Mouse (Mus musculus) heart, embryonic 16.5 days (tissue): Measurements from ENCODE around the gene Btg2. TPM values are rescaled to one million over a fixed set of nuclear protein-coding genes. Genes with fewer than 3 reads are reported as not detected.

Source experiments
- ATAC-seq: fragments of 200-750 bp; cut with Nextera tagmentation; replicated peaks from 2 replicates; pipeline ENCODE4 v1.8.0; 2017; ENCODE audit warnings: moderate number of reproducible peaks; ENCODE audit not compliant: insufficient read depth, low FRiP score; ENCODE audit errors: extremely low read depth
- H3K27ac ChIP-seq: fragments of 300-500 bp; sonication (generic); 2 replicates; pipeline ENCODE4 v1.5.1; 2014; ENCODE audit warnings: mild to moderate bottlenecking, low read length, control low read depth, moderate library complexity
- H3K27me3 ChIP-seq: fragments of 300-500 bp; sonication (generic); 2 replicates; pipeline ENCODE4 v1.6.1; 2014; ENCODE audit warnings: low read length, mixed read lengths; ENCODE audit not compliant: control insufficient read depth, insufficient read depth
- H3K36me3 ChIP-seq: fragments of 300-500 bp; sonication (generic); 2 replicates; pipeline ENCODE4 v1.6.1; 2014; ENCODE audit not compliant: control insufficient read depth, insufficient read depth
- H3K4me1 ChIP-seq: fragments of 300-500 bp; sonication (generic); 2 replicates; pipeline ENCODE4 v1.6.1; 2014; ENCODE audit warnings: low read length, mixed read lengths; ENCODE audit not compliant: control insufficient read depth, insufficient read depth
- H3K4me2 ChIP-seq: fragments of 300-500 bp; sonication (generic); 2 replicates; pipeline ENCODE4 v1.6.1; 2014; ENCODE audit warnings: low read depth, mild to moderate bottlenecking, control low read depth, low read length
- H3K4me3 ChIP-seq: fragments of 300-500 bp; sonication (generic); 2 replicates; pipeline ENCODE4 v1.5.1; 2014; ENCODE audit warnings: mild to moderate bottlenecking, control low read depth, low read length
- H3K9ac ChIP-seq: fragments of 300-500 bp; sonication (generic); 2 replicates; pipeline ENCODE4 v1.6.1; 2014; ENCODE audit warnings: low read length, control low read depth
- H3K9me3 ChIP-seq: fragments of 300-500 bp; sonication (generic); replicated peaks from 2 replicates; pipeline ENCODE4 v1.6.1; 2016; ENCODE audit warnings: low read length; ENCODE audit not compliant: control insufficient read depth
- WGBS: fragments of 180-500 bp; shearing (Covaris S2); extraction: QIAGEN DNeasy Blood & Tissue Kit; methylation state at CpG from one replicate; pipeline ENCODE4 v1.1.7; 2014; 5-methylcytosine and 5-hydroxymethylcytosine counted together
- polyA plus RNA-seq: library from polyadenylated mRNA; unstranded; fragments of >200 nt; fragmentation: Nextera tagmentation; extraction: Ambion mirVana; gene quantifications from 2 replicates; pipeline ENCODE4 v1.2.1, GENCODE M21; 2015

The Btg2 gene
- polyA plus RNA-seq, 1 experiment from 2014 or later: 50.9 TPM

DNA sequence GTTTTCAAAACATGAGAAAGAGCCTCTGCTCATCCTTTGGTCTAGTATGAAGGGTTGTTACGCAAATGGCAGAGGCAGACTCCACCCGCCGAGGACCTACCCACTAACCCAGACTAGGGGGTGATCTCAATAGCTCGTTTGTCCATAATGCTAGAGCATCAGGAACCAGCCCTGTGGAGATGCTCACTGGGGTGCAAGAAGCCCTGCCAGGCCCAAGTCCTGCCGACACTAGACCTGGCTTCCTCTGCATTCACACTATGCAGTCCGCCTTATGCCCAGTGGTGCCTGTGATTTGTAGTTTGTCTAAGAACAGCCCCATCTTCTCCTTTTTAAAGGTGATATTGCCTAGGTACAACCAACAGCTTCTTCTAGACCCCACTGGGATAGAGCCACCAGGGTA is 31.5 kb downstream of the Btg2 start:
- H3K4me3 ChIP-seq: no peak overlapping the region
- WGBS: 81% methylated on average over 6 of the region's 6 CpGs
- no peak overlapping the region for H3K9ac ChIP-seq
- H3K27me3 ChIP-seq: no peaks in the 10 kb centered on the region; the same call in 1 of the 2 replicates
- no peak for ATAC-seq
- H3K9me3 ChIP-seq: no peaks in the 10 kb centered on the region
- no peak overlapping the region for H3K27ac ChIP-seq
- H3K4me1 ChIP-seq: peaks cover 3% of the 10 kb centered on the region; the same call in 1 of the 2 replicates
- H3K36me3 ChIP-seq: no peaks in the 10 kb centered on the region
- no peak overlapping the region for H3K4me2 ChIP-seq

DNA sequence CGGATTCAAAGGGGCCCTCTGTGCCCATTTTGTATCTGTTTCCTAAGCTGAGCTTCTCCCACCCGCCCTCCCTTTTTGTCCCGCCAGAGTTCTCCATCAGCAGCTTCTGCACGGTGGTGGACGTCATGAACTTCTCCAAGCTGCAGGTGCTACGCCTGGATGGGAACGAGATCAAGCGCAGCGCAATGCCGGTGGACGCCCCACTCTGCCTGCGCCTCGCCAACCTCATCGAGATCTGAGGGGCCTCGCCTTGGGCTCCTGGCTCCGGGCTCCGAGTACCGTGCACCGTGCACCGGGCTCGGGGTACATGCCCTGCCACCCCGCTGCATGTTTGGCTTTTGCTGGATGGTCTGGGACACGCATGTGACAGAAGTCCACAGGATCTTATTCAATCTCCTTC is 32.5 kb downstream of the Btg2 start:
- peaks cover 3% of the 10 kb centered on the region; the same call in 1 of the 2 replicates for H3K4me1 ChIP-seq
- ATAC-seq: peak; percentile 34; the same call in 1 of the 2 replicates
- no peaks in the 10 kb centered on the region for H3K36me3 ChIP-seq
- WGBS: 27% methylated on average over 23 of the region's 23 CpGs
- H3K4me2 ChIP-seq: peak overlapping the region; percentile 63
- H3K4me3 ChIP-seq: peak overlapping the region; percentile 31
- no peak overlapping the region for H3K27ac ChIP-seq
- no peaks in the 10 kb centered on the region; the same call in 1 of the 2 replicates for H3K27me3 ChIP-seq
- peak overlapping the region; percentile 54; the same call in 1 of the 2 replicates for H3K9ac ChIP-seq
- no peaks in the 10 kb centered on the region for H3K9me3 ChIP-seq

DNA sequence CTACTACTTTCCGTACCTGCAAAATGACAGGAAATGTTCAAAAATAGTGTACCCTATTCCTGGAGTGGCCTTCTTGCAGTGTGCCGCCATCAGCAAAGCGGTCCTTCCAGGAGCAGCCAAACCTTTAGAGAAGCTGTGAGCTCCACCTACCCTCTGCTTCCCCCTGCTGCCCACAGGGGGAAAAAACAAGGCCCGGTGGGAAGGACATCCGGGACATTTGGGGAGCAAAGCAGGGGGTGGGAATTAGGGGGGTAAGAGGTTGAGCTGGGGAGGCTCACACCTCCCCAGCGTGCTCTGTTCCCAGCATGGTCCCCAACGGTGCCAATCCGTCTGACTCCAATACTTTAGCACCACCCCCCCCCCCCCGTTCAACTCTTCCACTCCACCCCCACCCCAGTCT is 32.9 kb downstream of the Btg2 start:
- ATAC-seq: peak; percentile 58; the same call in 1 of the 2 replicates
- 9% methylated on average over 8 of the region's 9 CpGs for WGBS
- peak overlapping the region; percentile 31 for H3K4me3 ChIP-seq
- peak overlapping the region; percentile 63 for H3K4me2 ChIP-seq
- peak overlapping the region; percentile 54; the same call in 1 of the 2 replicates for H3K9ac ChIP-seq
- peaks cover 3% of the 10 kb centered on the region; the same call in 1 of the 2 replicates for H3K4me1 ChIP-seq
- H3K27me3 ChIP-seq: no peaks in the 10 kb centered on the region; the same call in 1 of the 2 replicates
- no peak overlapping the region for H3K27ac ChIP-seq
- H3K9me3 ChIP-seq: no peaks in the 10 kb centered on the region
- no peaks in the 10 kb centered on the region for H3K36me3 ChIP-seq

DNA sequence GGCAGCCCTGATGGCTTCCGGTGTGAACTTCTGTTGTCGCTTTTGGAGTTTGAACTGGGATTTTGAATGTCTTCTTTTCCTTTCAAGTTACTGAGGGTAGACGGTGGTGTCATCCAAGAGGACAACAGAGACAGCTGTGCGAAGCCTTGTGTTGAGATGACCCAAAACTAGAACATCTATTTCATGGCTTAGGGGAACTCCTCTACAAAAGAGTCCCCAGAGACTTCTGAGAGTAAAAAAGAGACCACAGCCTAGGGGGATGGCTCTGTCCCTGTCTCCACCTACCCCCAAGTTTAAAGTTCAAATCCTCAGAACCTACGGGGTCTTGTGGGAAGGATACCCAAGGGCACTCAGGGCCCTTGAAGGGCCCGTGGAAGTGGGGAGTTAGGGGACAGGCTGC is 34.1 kb downstream of the Btg2 start:
- no peaks in the 10 kb centered on the region for H3K36me3 ChIP-seq
- 77% methylated on average over 6 of the region's 6 CpGs for WGBS
- H3K4me3 ChIP-seq: no peak overlapping the region
- H3K9ac ChIP-seq: no peak overlapping the region
- no peak for ATAC-seq
- H3K9me3 ChIP-seq: no peaks in the 10 kb centered on the region
- H3K27ac ChIP-seq: no peak overlapping the region
- no peak overlapping the region for H3K4me2 ChIP-seq
- H3K27me3 ChIP-seq: no peaks in the 10 kb centered on the region; the same call in 1 of the 2 replicates
- peaks cover 3% of the 10 kb centered on the region; the same call in 1 of the 2 replicates for H3K4me1 ChIP-seq

DNA sequence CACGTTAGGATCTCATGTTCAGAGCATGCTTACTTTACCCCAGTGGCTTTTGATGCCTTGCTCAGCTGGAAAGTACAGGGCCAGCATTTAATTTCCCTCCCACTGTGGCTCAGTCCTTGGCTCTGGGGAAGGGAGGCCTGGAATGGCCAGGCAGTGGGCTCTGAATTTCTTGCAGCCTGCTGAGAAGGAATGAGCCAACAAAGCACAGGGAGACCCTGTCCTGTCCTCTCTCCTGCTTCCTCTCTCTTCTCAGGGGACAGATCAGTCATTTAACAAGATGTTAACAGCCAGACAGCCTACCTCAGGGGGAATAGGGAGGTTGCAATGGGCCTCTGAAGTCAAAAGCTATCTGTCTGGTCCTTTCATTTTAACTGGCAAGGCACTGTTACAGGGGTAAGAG is 36.6 kb downstream of the Btg2 start:
- Histone ChIP-seq H3K4me3 (no peak overlapping the region), H3K27me3 (no peaks in the 10 kb centered on the region), H3K4me1 (peaks cover 6% of the 10 kb centered on the region), H3K4me2 (no peak overlapping the region), H3K9ac (no peak overlapping the region), H3K27ac (no peak overlapping the region), H3K36me3 (no peaks in the 10 kb centered on the region), H3K9me3 (no peaks in the 10 kb centered on the region)
- no peak for ATAC-seq
- WGBS: 48% methylated on average over 1 of the region's 1 CpGs

- Histone ChIP-seq H3K27ac (no peak overlapping the region), H3K36me3 (no peaks in the 10 kb centered on the region), H3K4me2 (no peak overlapping the region), H3K4me1 (peaks cover 10% of the 10 kb centered on the region), H3K4me3 (no peak overlapping the region), H3K9me3 (no peaks in the 10 kb centered on the region), H3K27me3 (no peaks in the 10 kb centered on the region), H3K9ac (no peak overlapping the region)
- ATAC-seq: no peak
- WGBS: 48% methylated on average over 2 of the region's 2 CpGs
Observed at GRCm38 (mm10) chr1:134041900-134042299, 37.0 kb downstream of the Btg2 start.

DNA sequence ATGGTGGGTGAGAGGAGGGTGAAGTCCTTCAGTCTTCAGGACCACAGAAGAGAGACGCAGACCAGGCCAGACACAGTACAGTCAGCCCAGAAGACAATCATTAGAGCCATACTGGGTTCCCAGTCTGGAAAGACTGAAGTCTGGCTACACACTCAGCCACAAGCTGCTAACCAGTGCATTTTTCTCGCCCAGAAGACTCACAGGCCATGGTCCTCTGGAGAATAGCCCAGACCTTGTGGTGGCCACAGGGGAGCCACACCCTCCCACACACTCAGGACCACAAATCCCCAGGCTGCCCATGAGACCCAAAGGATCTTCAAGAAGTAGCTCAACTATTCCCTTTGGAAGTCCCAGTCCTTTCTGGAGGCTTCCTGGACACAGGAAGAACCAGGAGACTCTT is 39.6 kb downstream of the Btg2 start:
- H3K4me2 ChIP-seq: no peak overlapping the region
- no peak overlapping the region for H3K9ac ChIP-seq
- no peak overlapping the region for H3K4me3 ChIP-seq

DNA sequence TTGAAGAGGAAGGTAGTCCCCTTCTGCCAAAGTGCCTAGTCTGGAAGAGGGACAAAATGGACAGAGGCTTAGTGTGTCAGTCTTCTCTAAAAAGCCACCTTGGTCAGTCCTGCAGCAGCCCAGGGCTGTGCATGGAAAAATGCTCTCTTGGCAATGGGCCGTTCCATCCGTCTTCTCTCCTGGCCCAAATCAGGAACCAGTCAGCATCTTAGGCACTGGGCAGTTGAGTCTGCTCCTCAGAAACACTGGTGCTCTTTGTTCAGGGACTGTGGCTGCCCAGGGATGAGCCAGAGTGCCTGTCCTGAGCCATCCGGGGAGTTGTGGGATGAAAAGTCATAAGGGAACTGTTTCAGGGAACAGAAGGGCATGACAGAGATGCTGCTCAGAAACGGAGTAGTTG is 40.6 kb downstream of the Btg2 start:
- no peak overlapping the region for H3K4me3 ChIP-seq
- no peaks in the 10 kb centered on the region for H3K27me3 ChIP-seq
- ATAC-seq: no peak
- H3K27ac ChIP-seq: no peak overlapping the region
- H3K9ac ChIP-seq: no peak overlapping the region
- no peak overlapping the region for H3K4me2 ChIP-seq
- H3K9me3 ChIP-seq: no peaks in the 10 kb centered on the region
- H3K36me3 ChIP-seq: no peaks in the 10 kb centered on the region
- H3K4me1 ChIP-seq: peaks cover 12% of the 10 kb centered on the region
- 78% methylated on average over 4 of the region's 4 CpGs for WGBS

More for the DNA sequence above, 39.6 kb downstream of the Btg2 start:
- Histone ChIP-seq H3K36me3 (no peaks in the 10 kb centered on the region), H3K4me1 (peaks cover 12% of the 10 kb centered on the region), H3K9me3 (no peaks in the 10 kb centered on the region), H3K27ac (no peak overlapping the region), H3K27me3 (no peaks in the 10 kb centered on the region)
- no peak for ATAC-seq
- 70% methylated on average over 2 of the region's 2 CpGs for WGBS

DNA sequence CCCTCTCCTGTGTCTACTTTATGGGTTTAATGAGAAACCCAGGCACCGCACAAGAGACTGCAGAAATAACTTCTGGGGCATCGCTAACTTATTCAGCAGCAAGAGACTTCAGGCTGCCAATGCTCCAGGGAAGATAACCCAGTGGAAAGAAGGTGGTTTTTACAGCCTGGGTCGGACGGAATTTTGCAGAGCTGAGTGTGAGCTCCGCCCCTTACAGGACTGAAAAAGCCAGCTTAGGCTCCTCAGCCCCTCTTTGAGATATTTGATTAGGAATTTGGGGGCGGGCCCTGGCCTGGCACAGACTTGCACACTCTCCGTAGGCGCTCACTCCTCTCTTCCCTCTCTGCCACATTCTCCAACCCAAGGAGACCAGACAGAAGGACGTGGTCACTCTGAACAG is 41.7 kb downstream of the Btg2 start, which contains the start of gene Fmod:
Gene Fmod (plus strand): TSS at position 83 of the 400 bp plus-strand sequence.
- Histone ChIP-seq H3K4me3 (0 out of 2 replicates have a peak within 1 kb of the TSS, but pooled peaks have one; percentile 3), H3K36me3 (no peaks in the 10 kb centered on the region), H3K9ac (peak within 1 kb of the TSS; percentile 34), H3K27ac (peak within 1 kb of the TSS; percentile 22), H3K4me1 (peaks cover 12% of the 10 kb centered on the region), H3K4me2 (peak within 1 kb of the TSS; percentile 50), H3K9me3 (no peaks in the 10 kb centered on the region), H3K27me3 (no peaks in the 10 kb centered on the region)
- ATAC-seq: peak; percentile 41; the same call in 1 of the 2 replicates
- 16% methylated on average over 9 of the region's 9 CpGs for WGBS
